Mouse (Mus musculus): ENCODE measurements around the gene Tmem106c. TPM values are rescaled to one million over a fixed set of nuclear protein-coding genes. Genes with fewer than 3 reads are reported as not detected.

Tmem106c gene
- total RNA-seq, 2 experiments from 2014 or later, result 16.0 to 16.5 TPM

DNA sequence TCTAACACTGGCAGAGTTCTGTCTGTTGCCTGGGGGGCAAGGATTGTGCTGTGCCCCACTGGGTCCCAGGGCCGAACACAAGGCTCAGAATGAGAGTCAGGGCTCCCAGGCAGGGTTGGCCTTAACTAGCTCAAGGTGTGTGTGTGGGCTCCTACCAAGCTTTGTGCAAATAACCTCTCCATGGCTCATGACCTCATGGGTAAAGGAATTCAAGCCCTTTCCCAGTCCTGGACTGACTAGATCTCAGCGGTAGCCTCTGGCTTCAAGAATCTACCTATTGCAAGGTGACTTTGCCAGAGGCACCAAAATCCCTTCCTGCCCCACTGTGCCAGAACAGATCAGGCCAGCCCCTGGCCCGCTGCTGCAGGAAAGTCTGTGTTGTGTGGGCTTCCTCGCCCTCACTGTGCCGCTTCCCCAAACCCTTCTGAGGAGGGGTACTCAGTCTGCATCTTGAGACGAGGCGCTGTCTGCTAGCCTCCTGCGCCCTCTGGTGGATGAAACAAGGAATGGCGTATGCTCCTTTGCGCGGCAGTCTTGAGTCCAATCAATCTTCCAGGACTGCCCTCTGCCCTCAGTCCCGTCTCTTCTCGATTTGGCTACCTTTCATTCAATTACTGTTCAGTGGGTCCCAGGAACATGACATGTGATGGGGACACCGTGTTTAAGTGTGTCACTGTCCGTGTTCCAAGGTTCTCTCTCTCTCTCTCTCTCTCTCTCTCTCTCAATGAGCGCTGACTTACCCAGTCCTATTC, 11.7 kb upstream of the Tmem106c start:
- DNase-seq, result peak; percentile 27 to 78

DNA sequence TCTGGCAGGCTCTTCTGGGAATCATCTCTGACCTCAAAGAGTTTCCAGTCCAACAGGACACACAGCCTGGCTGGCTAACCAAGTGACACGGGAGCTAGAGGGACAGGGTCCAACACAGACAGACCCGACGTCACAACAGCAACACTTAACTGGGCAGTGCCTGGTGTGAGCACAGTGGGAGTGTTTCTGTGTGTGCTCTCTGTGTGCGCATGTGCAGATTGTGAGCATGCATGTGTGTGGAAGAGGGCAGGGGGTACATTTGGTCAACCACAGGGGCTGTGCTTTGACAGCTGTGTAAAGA, 11.2 kb upstream of the Tmem106c start:
- no peak for DNase-seq

DNA sequence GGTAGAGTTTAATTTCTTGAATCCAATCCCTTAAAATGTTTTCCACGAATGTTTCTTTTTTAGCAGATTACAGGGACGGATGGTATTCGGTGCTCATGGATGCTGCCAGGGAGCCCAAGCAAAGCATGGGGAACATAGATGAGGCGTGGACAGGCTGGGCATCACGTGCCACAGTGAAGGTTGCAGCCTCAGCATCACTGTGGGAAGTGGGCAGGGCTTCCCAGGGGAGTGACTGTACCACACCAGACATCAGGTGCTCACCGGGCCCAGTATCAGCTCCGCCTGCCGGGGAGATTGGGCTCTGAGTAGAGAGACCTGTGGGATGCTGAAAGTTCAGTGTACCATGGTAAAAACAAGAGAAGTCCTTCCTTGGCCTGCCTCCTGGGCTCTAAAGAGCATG, 9.3 kb upstream of the Tmem106c start:
- DNase-seq, result no peak

DNA sequence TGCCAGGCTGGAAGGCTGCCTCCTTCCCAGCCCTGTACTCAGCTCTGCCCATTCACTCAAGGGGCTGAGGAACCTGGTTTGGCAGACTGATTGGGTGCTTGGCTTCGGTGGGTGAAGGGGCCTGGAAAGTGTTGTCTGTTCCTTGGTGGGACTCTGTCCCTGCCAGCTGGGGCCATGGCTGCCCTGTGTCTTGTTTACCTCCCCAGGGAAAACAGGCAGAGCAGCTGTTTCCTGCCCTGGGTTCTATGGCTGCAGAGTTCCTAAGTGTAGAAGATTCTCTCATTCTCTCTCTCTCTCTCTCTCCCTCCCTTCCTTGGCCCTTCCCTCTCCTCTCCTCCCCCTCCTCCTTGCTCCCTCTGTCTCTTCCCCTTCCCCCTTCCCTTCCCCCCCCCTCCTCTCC, 8.7 kb upstream of the Tmem106c start:
- DNase-seq, result no peak

DNA sequence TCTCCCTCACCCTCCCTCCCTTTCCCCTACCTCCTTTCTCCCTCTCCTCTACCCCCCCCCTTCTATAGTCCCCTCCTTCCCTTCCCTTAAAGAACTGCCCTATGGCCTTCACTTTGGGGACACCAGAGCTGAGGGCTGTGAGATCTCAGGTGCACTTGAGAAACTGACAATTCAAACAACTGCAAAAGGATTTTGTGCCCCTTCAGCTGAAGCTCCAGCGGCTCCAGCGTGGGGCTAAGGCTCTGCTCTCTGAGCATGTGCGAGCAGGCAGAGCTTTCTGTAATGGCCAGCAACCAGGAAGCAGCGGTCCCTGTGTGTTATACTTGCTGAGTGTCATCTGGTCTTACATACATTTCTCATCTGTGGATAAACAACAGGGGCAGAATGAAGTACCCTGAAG, 8.3 kb upstream of the Tmem106c start:
- DNase-seq, result no peak

DNA sequence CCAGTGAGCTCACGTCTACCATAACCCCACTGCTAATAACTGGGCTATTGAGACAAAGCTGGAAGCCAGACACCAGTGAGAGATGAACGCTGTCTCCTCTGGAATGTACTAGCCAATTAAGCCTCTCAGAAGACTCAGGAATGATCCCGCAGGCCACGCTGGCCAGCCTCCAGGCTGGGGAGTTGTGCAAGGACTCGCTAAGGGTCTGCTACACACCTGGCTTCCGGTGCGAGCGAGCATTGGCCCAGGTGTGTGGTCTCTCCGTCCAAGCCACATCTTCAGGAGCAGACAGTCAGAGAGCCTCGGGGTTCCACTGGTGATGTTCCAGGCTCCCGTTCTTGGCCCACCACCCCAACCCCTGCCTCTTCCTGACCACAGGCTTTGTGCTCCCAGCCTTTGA, 7.6 kb upstream of the Tmem106c start:
- DNase-seq, result no peak

DNA sequence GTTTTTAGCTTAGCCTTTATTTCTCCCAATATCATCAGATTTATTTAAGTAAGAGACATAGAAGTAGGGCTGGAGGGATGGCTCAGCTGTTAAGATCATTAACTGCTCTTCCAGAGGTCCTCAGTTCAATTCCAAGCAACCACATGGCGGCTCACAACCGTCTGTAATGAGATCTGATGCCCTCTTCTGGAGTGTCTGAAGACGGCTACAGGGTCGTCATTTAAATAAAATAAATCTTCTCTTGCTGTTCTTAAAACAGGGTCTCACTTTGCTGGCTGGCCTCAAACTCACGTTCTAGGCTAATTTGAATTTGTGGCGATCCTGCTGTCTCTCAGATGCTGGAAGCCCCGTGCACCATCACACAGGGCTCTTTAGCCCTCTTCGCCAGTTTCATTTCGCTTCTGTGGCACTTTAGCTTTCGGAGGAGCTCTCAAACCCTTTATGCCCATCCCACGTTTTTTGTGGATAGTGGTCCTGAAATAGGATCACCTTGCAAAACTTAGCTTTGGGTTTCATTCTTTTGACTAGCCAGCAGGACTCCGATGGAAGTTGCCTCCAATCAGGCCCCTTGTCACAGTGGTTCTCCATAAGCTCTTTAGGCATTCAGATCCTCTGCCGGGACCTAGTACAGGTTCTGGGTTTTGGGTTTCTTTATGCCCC, 541 bp upstream of the Tmem106c start:
- DNase-seq, result no peak

DNA sequence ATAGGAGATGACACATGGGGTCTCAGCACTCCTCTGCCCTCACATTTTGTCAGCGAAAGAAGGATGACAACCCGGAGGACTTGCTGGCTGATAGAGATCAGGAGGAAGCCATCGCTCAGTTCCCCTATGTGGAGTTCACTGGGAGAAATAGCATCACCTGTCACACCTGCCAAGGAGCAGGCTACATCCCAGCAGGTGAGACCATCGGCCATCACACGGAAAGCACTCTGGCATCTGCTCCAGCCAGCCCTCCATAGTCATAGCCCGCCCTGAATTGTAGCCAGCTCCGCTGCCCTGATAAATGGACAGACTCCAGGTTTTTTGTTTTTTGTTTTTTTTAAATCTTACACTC, 812 bp downstream of the Tmem106c start:
- DNase-seq, result no peak

DNA sequence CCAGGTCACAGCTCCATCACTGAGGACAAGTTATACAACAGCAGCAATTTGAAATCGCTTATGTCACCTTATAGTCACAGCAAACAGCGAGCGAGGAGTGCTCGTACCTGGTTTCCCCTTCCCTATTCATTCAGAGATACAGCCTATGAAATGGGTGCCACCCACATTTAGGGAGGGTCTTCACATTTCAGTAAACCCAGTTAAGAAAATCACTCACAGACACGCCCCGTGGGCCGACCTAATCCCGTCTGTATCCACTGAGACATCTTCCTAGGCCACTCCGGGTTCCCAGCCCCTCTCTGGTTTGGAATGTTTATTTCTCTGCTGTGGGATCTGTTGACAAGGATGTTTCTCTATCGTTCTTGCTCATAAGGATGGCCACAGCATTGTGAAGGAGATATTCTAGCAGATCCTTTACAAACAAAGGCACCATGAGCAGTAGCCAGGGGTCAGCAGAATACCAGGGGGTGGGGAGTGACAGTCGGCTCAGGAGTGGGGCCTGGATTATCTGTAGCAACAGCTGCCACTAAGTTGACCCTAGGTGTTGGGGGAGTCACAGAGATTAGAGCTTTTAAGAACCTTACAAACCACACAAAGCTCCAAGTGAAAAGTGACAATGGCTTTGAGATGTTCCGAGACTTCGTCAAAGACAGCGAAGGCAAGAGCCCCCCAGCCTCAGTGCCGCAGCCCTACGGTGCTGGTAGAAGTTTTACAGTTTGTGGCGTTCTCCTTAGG, 1.5 kb downstream of the Tmem106c start:
- DNase-seq, result no peak

DNA sequence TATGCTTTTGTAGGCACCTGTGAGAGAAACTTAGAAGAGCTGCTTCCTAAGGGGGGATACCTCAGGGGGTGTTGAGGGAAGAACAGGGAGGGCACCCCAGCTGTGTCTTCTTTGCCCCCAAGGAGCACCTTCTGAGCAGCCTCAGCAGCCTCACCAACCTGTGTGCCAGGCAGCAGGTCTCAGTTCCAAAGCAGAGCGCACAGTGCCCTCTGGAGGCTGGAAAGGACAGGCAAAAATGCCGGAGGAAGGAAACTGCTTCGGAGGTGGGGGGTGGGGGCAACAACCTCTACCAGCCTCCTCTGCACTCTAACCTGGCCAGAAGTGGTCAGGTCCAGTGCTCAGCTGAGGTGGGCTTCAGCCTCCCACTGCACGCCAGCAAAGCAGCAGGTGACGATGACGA, 6.3 kb downstream of the Tmem106c start:
- DNase-seq, result no peak

DNA sequence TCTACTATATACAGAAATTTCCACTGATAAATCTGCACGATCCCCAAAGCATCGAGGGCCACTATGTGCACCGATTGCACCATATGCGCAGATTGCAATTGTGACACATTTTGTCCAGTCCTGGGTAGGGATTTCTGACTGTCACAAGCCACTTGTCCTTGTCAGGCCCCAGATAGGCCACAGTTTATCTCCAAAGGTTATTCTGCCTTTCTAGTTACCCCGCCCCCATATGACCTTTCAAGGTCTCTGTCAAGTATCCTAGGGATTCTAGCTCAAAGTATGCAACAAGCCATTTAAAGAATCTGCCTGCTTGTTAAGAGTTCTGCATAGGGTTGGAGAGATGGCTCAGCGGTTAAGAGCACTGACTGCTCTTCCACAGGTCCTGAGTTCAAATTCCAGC, 8.6 kb downstream of the Tmem106c start:
- DNase-seq, result no peak

DNA sequence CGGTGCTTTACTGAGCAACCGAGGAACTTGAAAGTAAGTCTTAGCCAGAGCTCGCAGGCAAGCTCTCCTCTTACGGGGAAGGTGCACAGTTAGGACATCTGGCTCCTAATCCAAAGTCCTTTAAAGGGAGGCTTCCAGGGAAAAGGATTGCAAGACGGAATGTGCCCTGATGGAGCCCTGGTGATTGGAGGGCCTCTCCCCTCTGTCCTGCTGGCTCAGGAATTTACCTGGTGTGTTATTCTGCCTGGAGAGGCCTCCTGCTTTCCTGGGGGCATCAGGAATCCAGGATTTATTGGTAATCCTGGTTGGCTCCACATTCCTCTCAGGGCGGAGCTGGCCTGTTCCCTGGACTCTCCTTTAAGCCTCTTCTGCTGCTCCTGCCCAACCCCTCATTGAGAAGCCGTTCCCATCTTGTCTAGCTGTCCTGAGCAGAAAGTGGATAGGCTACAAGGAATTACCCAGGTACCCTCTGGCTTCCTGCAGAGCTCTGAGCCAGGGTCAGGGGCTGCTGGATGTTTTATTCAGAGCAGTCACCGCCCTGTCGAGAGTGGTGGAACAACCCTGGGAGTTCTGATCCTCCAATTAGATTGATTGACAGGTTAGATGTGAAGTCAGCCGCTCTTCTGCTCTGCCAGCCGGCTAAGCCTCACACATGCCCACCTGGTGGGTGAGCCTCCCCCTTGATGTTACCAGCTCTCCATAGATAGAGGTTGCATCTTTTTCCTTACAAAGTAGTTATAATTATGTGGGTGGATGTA, 9.4 kb downstream of the Tmem106c start:
- DNase-seq, result no peak

DNA sequence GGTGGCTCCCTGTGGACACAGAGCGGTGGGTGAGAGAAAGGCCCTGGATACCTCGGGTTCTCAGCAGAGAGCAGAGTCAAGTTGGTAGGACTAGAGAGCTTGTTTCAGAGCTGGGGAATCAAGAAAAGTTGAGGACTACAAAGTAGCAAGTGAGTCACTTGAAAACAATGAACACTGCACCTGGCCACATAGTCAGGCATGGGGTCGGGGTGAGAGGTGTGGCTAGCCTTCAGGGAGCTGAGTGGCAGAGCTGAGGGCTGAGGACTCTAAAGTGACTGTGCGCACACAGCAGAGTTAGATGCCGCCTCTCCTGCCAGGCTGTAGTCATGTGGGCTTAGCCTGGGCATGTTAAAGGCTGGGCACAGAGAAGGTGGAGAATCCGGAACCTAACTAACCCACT, 17.6 kb downstream of the Tmem106c start:
- no peak for DNase-seq

DNA sequence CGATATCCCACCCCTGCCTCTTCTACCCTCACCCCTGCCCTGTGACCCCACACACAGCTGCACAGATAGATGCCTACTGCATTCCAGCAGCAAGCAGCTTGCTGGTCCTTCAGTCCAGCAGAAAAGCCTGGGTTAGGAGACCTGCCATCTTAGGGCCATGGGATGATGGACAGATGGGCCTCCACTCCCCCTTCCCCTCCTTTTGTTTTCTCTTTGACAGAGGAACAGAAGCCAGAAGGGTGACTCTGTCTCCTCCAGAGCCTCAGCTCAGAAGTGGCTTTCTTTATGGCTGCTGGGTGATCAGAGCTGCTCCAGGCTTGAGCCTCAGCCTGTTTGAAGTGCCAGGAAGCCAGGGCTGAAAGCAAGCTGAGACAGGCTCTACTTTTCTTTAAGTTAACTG, 25.5 kb downstream of the Tmem106c start:
- DNase-seq, result no peak

DNA sequence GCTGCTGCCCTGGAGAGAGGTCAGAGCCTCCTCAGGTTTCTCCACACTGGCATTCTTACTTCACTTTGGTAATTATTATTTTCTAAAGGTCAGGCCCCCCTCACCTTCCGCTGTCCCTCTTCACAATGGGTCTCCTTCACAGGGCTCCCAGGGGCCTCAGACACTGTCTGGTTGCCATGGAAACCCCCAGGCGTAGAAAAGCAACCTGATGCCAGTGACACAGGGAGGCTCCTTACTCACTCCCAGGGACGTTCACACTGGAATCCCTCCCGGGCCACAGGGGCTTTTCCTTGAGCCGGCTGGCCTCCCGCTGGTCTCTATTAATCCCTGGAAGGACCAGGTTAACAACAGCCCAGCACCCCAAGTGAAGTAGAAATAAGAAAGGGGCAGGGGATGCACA, 26.1 kb downstream of the Tmem106c start:
- DNase-seq, result no peak

DNA sequence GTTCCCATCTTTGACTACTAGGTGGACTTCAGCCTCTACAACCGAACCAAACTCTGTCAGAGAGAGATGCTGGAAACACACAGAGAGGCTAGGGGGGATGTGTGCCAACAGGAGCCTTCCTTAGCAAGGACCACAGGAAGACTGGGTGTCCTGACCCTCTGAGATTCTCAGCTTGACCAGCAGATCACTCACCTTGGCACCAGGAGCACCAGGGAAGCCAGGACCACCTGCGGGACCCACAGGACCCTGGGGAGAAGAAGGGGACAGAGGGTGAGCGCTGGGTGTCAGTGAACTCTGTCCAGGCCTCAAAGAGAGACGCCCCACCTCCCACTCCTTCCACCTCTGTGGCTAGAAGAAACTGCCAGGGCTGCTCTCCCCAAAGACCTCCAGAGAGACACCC, 26.7 kb downstream of the Tmem106c start:
- no peak for DNase-seq

DNA sequence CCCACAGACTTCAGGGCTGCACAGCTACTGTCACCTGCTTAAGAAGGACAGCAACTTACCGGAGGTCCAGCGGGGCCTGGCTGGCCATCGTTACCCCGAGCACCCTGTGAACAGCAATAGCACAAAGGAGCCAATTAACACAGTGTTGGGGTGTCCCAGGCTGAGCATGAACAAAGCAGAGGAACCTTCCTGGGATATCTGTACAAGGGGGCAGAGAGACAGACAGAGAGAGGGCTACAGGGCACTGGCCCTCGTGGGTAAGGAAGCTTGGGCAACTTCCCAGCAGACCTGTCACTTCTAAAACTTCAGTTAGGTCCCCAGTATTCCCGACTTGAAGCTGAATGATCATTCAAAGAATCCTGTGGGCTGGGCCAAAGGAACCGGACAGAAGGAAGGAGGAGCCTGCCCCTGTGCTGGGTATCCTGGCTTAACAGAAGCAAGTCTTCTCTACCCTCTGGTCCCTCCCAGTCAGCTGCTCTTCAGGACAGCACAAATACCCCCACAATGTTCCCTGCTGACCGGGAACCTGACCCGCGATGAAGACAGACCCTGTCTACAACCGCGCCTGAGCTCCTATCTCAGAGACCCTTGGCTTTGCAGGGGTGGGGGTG, 27.4 kb downstream of the Tmem106c start:
- no peak for DNase-seq

DNA sequence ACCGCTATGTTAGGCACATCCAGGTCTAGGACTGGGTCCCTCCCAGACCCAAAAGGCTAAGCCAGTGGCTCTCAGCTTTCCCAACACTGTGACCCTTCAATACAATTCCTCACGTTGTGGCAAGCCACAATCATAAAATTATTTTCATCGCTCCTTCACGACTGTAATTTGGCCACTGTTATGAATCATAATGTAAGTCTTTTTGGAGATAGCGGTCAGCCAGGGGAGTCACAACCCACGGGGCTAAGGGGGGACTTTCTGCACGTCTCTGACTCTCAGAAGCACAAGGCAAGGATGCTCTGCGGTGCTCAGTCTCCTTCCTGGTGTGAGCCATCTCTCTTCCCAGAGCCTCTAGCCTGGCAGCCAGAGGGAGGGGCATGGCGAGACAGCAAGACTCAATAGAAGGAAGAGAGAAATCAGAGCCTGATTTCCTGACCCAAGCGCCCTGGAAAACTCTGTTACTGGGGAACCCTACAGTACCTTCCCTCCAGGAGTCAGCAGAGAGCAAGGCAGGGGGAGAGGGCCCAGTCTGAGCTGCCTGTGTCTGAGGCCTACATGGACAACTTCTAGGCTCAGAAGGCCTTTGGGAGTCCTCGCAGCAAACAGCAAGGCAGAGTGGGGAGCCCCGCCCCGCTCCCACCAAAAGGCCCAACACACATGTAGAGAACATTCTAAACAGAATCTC, 28.2 kb downstream of the Tmem106c start:
- no peak for DNase-seq

DNA sequence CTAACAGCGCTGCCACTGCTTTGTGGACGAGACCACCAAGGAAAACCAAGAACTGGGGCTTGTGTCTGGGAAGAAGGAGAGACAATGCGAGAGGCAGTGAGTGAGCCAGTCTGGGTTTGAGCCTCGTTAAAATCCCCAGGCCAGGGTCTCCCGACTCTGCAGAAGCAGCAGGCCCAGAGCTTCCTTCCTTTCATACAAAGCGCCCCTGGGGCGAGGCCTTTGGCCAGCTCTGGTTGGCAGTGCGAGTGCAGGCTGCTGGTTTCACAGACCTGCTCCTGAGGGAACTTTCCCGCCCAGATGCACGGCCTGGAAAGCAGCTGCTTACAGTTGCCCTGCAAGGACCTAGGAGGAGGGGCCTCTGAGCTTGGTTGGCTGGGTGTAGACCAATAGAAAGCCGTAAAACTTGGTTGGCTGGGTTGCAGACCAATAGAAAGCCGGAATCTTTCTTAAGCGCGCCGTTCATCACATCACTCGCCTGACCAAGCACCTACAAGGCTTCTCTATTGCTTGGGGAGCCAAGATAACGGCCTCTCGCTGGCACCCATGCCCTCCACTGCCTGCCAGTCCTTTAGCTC, 28.8 kb downstream of the Tmem106c start:
- DNase-seq, result peak; percentile 80 to 88

DNA sequence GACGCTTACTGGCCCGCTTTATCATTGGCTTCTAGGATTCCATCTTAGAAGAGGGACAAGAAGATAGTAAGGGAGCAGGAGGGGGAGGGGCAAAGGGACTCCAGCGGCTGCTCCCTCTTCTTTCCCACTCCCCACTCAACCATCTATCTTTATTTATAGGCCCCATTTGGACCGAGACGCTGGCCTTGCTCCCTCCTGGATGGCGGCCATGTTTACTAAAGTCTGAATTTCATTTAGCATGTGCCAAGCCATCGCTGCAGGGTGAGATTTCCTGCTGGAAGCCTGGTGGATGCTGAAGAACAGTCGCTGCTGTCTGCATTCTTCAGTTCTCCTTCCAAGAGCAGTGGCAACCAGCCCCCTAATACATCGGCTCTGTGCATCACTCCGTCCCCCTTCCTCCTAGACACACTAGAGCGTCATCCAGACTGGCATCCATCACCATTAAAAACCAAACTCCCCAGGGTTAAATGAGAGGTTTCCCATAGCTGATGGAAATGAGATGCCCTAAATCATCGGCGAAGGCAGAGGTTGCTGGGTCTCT, 32.8 kb downstream of the Tmem106c start:
- no peak for DNase-seq

DNA sequence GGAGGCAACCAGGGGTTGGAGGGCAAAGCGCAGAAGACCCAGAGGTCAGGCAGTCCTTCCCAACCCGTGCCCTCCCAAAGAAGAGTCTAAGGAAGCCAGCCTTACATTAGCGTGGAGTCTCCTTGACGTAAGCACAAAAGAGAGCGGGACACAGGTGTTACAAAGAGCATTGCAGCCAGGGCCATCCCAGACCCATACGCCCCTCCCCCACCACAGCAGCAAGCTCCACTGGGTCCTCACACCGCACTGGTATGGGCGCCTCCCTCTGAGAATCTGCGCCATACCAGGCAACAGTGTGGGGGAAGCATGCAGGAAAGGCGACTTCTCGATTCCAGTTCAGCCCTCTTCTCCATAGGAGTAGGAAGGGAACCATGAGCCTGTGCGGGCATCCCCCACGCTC, 35.5 kb downstream of the Tmem106c start:
- DNase-seq, result no peak
